ENCODE assay signal across 7 mouse cellular contexts in genomic region chr4:134370649-134371221, GRCm38 (mm10). TPM values are rescaled to one million over a fixed set of nuclear protein-coding genes. Genes with fewer than 3 reads are reported as not detected.
DNase-seq lines count a peak whose midpoint lies in the region; ATAC-seq and TF ChIP-seq lines count a peak whose summit lies in the region.

No protein-coding gene starts in this region.

- H3K4me2 ChIP-seq in lung, embryonic 16.5 days (ENCODE audit: low read depth, low read length): peak overlapping the region; percentile 86
- peak overlapping the region; percentile 100 for H3K4me2 ChIP-seq in forebrain, embryonic 15.5 days (replicated peaks)
- H3K4me2 ChIP-seq in myocyte (ENCODE audit: low read depth): peak overlapping the region; percentile 95

- TF ChIP-seq POLR2A in myocyte (IDR thresholded peaks at IDR 0.05; ENCODE audit: insufficient read length, low read depth): no peak

- H3K27me3 ChIP-seq in lung, embryonic 16.5 days (ENCODE audit: control insufficient read depth, insufficient read depth, low read depth, low read length): peaks cover 25% of the 10 kb centered on the region
- H3K27me3 ChIP-seq in forebrain, embryonic 15.5 days: peaks cover 42% of the 10 kb centered on the region
- peaks cover 15% of the 10 kb centered on the region for H3K27me3 ChIP-seq in myocyte (ENCODE audit: control insufficient read depth, insufficient read depth, insufficient read length)

- peak overlapping the region; percentile 54 for H3ac ChIP-seq in myocyte (ENCODE audit: control insufficient read depth, insufficient read length)

- no peak overlapping the region for H3K27ac ChIP-seq in lung, embryonic 16.5 days (ENCODE audit: low read length)
- no peak overlapping the region for H3K27ac ChIP-seq in forebrain, embryonic 15.5 days (replicated peaks)

- under 1% methylated on average over 18 of the region's 18 CpGs for WGBS in lung, embryonic 16.5 days
- WGBS in forebrain, embryonic 15.5 days: 3% methylated on average over 18 of the region's 18 CpGs

- H3K36me3 ChIP-seq in lung, embryonic 16.5 days (ENCODE audit: control insufficient read depth, insufficient read depth, low read length): no peaks in the 10 kb centered on the region
- no peaks in the 10 kb centered on the region for H3K36me3 ChIP-seq in forebrain, embryonic 15.5 days
- no peaks in the 10 kb centered on the region for H3K36me3 ChIP-seq in myocyte (ENCODE audit: control insufficient read depth, insufficient read depth)

- ATAC-seq in lung, embryonic 16.5 days (ENCODE audit: low read depth): peak; percentile 24; the same call in 1 of the 2 replicates
- ATAC-seq in forebrain, embryonic 15.5 days (replicated peaks): no peak

- no peak for DNase-seq in lung, postnatal 14 days
- DNase-seq in layer of hippocampus, postnatal 10 days (ENCODE audit: low spot score in 2 of 2): peak; percentile 26 to 31
- no peak for DNase-seq in MN1 (ENCODE audit: low spot score)
- no peak for DNase-seq in urinary bladder, postnatal 4 days (ENCODE audit: low spot score in 2 of 2)

- H3K4me3 ChIP-seq in lung, embryonic 16.5 days (ENCODE audit: low read length): peak overlapping the region; percentile 54
- peak overlapping the region; percentile 61 for H3K4me3 ChIP-seq in forebrain, embryonic 15.5 days
- H3K4me3 ChIP-seq in myocyte: peak overlapping the region; percentile 68

- H3K9ac ChIP-seq in lung, embryonic 16.5 days (ENCODE audit: low read length): peak overlapping the region; percentile 52
- H3K9ac ChIP-seq in forebrain, embryonic 15.5 days (replicated peaks): 0 out of 2 replicates have a peak overlapping the region, but pooled peaks have one; percentile 9

- no peaks in the 10 kb centered on the region for H3K9me3 ChIP-seq in lung, embryonic 16.5 days (ENCODE audit: control insufficient read depth, low read length)
- H3K9me3 ChIP-seq in forebrain, embryonic 15.5 days: no peaks in the 10 kb centered on the region

- H3K4me1 ChIP-seq in lung, embryonic 16.5 days (replicated peaks; ENCODE audit: control insufficient read depth, insufficient read depth, low read length): peaks cover 19% of the 10 kb centered on the region
- H3K4me1 ChIP-seq in forebrain, embryonic 15.5 days: peaks cover 17% of the 10 kb centered on the region

- H3K79me2 ChIP-seq in myocyte (ENCODE audit: control insufficient read depth, insufficient read depth): no peaks in the 10 kb centered on the region

TF ChIP-seq in myocyte, 11 proteins besides CTCF, POLR2A, EP300 and RAD21:
- no peak for TF ChIP-seq E2F4 (IDR thresholded peaks at IDR 0.05; ENCODE audit: insufficient read depth)
- TF ChIP-seq USF1 (IDR thresholded peaks at IDR 0.05; ENCODE audit: low read depth): no peak

RNA-seq across cellular contexts. Expression of gene Extl1, which starts 12.9 kb away (rescaled TPM):
- 1.8 and 2.5 TPM in 2 replicates for polyA plus RNA-seq in lung, embryonic 16.5 days (2015; fragmentation: Nextera tagmentation; extraction: Ambion mirVana)
- polyA plus RNA-seq in forebrain, embryonic 15.5 days (2015; fragmentation: Nextera tagmentation; extraction: Ambion mirVana): 0.22 and 0.34 TPM in 2 replicates
- 10 to 100 TPM; 26.2 to 27.5 TPM for total RNA-seq in layer of hippocampus, postnatal 10 days (2021)
- 22.4 TPM for polyA plus RNA-seq in myocyte (2012; fragmentation: generic; extraction: Trizol)

RNA-seq across cellular contexts. Expression of gene Pafah2, which starts 25.4 kb away (rescaled TPM):
- 14.3 and 14.6 TPM in 2 replicates for polyA plus RNA-seq in lung, embryonic 16.5 days (2015; fragmentation: Nextera tagmentation; extraction: Ambion mirVana)
- 7.7 TPM in 2 replicates for polyA plus RNA-seq in forebrain, embryonic 15.5 days (2015; fragmentation: Nextera tagmentation; extraction: Ambion mirVana)
- total RNA-seq in layer of hippocampus, postnatal 10 days (2021): 10 to 100 TPM; 11.5 to 13.1 TPM
- 7.1 TPM for polyA plus RNA-seq in myocyte (2012; fragmentation: generic; extraction: Trizol)

RNA-seq across cellular contexts. Expression of gene Slc30a2, which starts 27.8 kb away (rescaled TPM):
- polyA plus RNA-seq in lung, embryonic 16.5 days (2015; fragmentation: Nextera tagmentation; extraction: Ambion mirVana): 0.29 and 0.43 TPM in 2 replicates
- polyA plus RNA-seq in forebrain, embryonic 15.5 days (2015; fragmentation: Nextera tagmentation; extraction: Ambion mirVana): 0.05 and 0.11 TPM in 2 replicates
- total RNA-seq in layer of hippocampus, postnatal 10 days (2021): not detected
- 0.35 TPM for polyA plus RNA-seq in myocyte (2012; fragmentation: generic; extraction: Trizol)

RNA-seq across cellular contexts. Expression of gene Trim63, which starts 55.8 kb away (rescaled TPM):
- polyA plus RNA-seq in lung, embryonic 16.5 days (2015; fragmentation: Nextera tagmentation; extraction: Ambion mirVana): 2.6 and 3.1 TPM in 2 replicates
- polyA plus RNA-seq in forebrain, embryonic 15.5 days (2015; fragmentation: Nextera tagmentation; extraction: Ambion mirVana): 0.13 and 0.24 TPM in 2 replicates
- under 1 TPM; 0.25 to 0.71 TPM for total RNA-seq in layer of hippocampus, postnatal 10 days (2021)
- polyA plus RNA-seq in myocyte (2012; fragmentation: generic; extraction: Trizol): 29.1 TPM

Comparison
In these comparisons a context has a peak if more than half of its experiments do, and no peak if none do; other contexts are left out.
1. DNase-seq: peak in layer of hippocampus, postnatal 10 days (2 of 2); none in lung, postnatal 14 days (single experiment), MN1 (single experiment) and urinary bladder, postnatal 4 days (0 of 2).
2. Peak in every context shown above with its lines, with median percentiles within 50 percentile points of each other: H3K4me2 ChIP-seq and H3K4me3 ChIP-seq.